Mouse (Mus musculus) T-helper 1 cell (primary cell): Measurements from ENCODE around the gene Gm42669.

Experiments used
- in situ Hi-C: fragments of 300-600 bp; cut with MboI, MseI; formaldehyde crosslinking; loops from one replicate; pipeline ENCODE4 v1.15.1; 2025; ENCODE audit warnings: high pct_unique_total_duplicates

The Gm42669 gene

GRCm38 (mm10) chr5:107507321-107507720 is at the start of gene Gm42669:
Gene Gm42669, plus strand, starts transcription at chr5:107507621.
- in situ Hi-C loops: no loop called here

GRCm38 (mm10) chr5:107462147-107463076 is 45.0 kb upstream of the Gm42669 start:
- in situ Hi-C loops: loop anchor here (5.0 kb wide), 1 partner anchor 90 kb away; no protein-coding TSS in a partner anchor

GRCm38 (mm10) chr5:107466501-107466900 is 40.9 kb upstream of the Gm42669 start:
- in situ Hi-C loops: no loop called here

- in situ Hi-C loops: no loop called here
Measured at GRCm38 (mm10) chr5:107467098-107467497, 40.3 kb upstream of the Gm42669 start.

GRCm38 (mm10) chr5:107470600-107471329 is 36.7 kb upstream of the Gm42669 start:
- in situ Hi-C loops: no loop called here

GRCm38 (mm10) chr5:107480194-107480593 is 27.2 kb upstream of the Gm42669 start:
- in situ Hi-C loops: no loop called here

- in situ Hi-C loops: no loop called here
Measured at GRCm38 (mm10) chr5:107488996-107489395, 18.4 kb upstream of the Gm42669 start.

- in situ Hi-C loops: no loop called here
Measured at GRCm38 (mm10) chr5:107491036-107491435, 16.4 kb upstream of the Gm42669 start.

GRCm38 (mm10) chr5:107492471-107492870 is 14.9 kb upstream of the Gm42669 start:
- in situ Hi-C loops: no loop called here

GRCm38 (mm10) chr5:107494759-107495158 is 12.7 kb upstream of the Gm42669 start:
- in situ Hi-C loops: no loop called here

- in situ Hi-C loops: no loop called here
Measured at GRCm38 (mm10) chr5:107496047-107496446, 11.4 kb upstream of the Gm42669 start.

- in situ Hi-C loops: no loop called here
Measured at GRCm38 (mm10) chr5:107497519-107498501, 9.6 kb upstream of the Gm42669 start.

GRCm38 (mm10) chr5:107498806-107499310 is 8.6 kb upstream of the Gm42669 start:
- in situ Hi-C loops: no loop called here

GRCm38 (mm10) chr5:107499891-107500535 is 7.4 kb upstream of the Gm42669 start:
- in situ Hi-C loops: no loop called here

- in situ Hi-C loops: no loop called here
Measured at GRCm38 (mm10) chr5:107500741-107501140, 6.7 kb upstream of the Gm42669 start.

GRCm38 (mm10) chr5:107510503-107510902 is 3.1 kb downstream of the Gm42669 start:
- in situ Hi-C loops: no loop called here

GRCm38 (mm10) chr5:107511326-107511725 is 3.9 kb downstream of the Gm42669 start:
- in situ Hi-C loops: no loop called here

GRCm38 (mm10) chr5:107513583-107513982 is 6.2 kb downstream of the Gm42669 start:
- in situ Hi-C loops: no loop called here

- in situ Hi-C loops: no loop called here
Measured at GRCm38 (mm10) chr5:107515453-107515852, 8.0 kb downstream of the Gm42669 start.

- in situ Hi-C loops: no loop called here
Measured at GRCm38 (mm10) chr5:107516087-107516486, 8.7 kb downstream of the Gm42669 start.

- in situ Hi-C loops: no loop called here
Measured at GRCm38 (mm10) chr5:107518602-107519001, 11.2 kb downstream of the Gm42669 start.
